Mouse (Mus musculus) right cerebral cortex, postnatal 36 days (tissue): ENCODE results near the gene Znhit6.

ENCODE experiments used
- DNase-seq, 2 experiments: peaks; one replicate each; pipeline ENCODE4 v3.0.0; 2022; ENCODE audit warnings: low spot score in 2 of 2, mixed read lengths in 1 of 2

The Znhit6 gene

GRCm38 (mm10) chr3:145605437-145606123, 29.6 kb downstream of the Znhit6 start:
- DNase-seq: no peak

GRCm38 (mm10) chr3:145608320-145608719, 32.3 kb downstream of the Znhit6 start:
- DNase-seq: no peak

- no peak for DNase-seq
These were observed 36.7 kb downstream of the Znhit6 start for GRCm38 (mm10) chr3:145612662-145613061.

GRCm38 (mm10) chr3:145613234-145613633, 37.2 kb downstream of the Znhit6 start:
- no peak for DNase-seq

GRCm38 (mm10) chr3:145614362-145615115, 38.5 kb downstream of the Znhit6 start:
- no peak for DNase-seq

GRCm38 (mm10) chr3:145618299-145618698, 42.3 kb downstream of the Znhit6 start:
- DNase-seq: no peak

- DNase-seq: no peak
These were observed 43.8 kb downstream of the Znhit6 start for GRCm38 (mm10) chr3:145619621-145620365.

- no peak for DNase-seq
These were observed 45.2 kb downstream of the Znhit6 start for GRCm38 (mm10) chr3:145621209-145621608.

GRCm38 (mm10) chr3:145623047-145623446, 47.0 kb downstream of the Znhit6 start:
- no peak for DNase-seq

GRCm38 (mm10) chr3:145624786-145625185, 48.8 kb downstream of the Znhit6 start:
- DNase-seq: no peak

GRCm38 (mm10) chr3:145625546-145625945, 49.5 kb downstream of the Znhit6 start:
- DNase-seq: no peak

GRCm38 (mm10) chr3:145626063-145626462, 50.1 kb downstream of the Znhit6 start:
- no peak for DNase-seq

GRCm38 (mm10) chr3:145627830-145628229, 51.8 kb downstream of the Znhit6 start:
- no peak for DNase-seq

GRCm38 (mm10) chr3:145628643-145629042, 52.6 kb downstream of the Znhit6 start:
- DNase-seq: no peak

GRCm38 (mm10) chr3:145632888-145633287, 56.9 kb downstream of the Znhit6 start:
- no peak for DNase-seq

- no peak for DNase-seq
These were observed 58.2 kb downstream of the Znhit6 start for GRCm38 (mm10) chr3:145634002-145634710.

- no peak for DNase-seq
These were observed 64.2 kb downstream of the Znhit6 start for GRCm38 (mm10) chr3:145640170-145640569.

GRCm38 (mm10) chr3:145640583-145640982, 64.6 kb downstream of the Znhit6 start:
- no peak for DNase-seq

- no peak for DNase-seq
These were observed 65.2 kb downstream of the Znhit6 start for GRCm38 (mm10) chr3:145641036-145641685.

- no peak for DNase-seq
These were observed 65.9 kb downstream of the Znhit6 start for GRCm38 (mm10) chr3:145641878-145642277.

GRCm38 (mm10) chr3:145642861-145643260, 66.9 kb downstream of the Znhit6 start:
- DNase-seq: no peak
